Mouse (Mus musculus): ENCODE results near the gene Zfp709. TPM values are rescaled to one million over a fixed set of nuclear protein-coding genes. Genes with fewer than 3 reads are reported as not detected.
"Not testable (repeated sequence)": the region's sequence is repeated elsewhere in the genome, so short reads cannot be mapped to it uniquely, and the experiment has no call there.

Zfp709 gene
- total RNA-seq, 2 experiments from 2014 or later, result 1.9 to 2.1 TPM

- DNase-seq (ENCODE audit: low spot score), result peak; percentile 96
These were observed 41.0 kb downstream of the Zfp709 start for GRCm38 (mm10) chr8:71922567-71923401.

GRCm38 (mm10) chr8:71925791-71926190, 44.0 kb downstream of the Zfp709 start:
- DNase-seq (ENCODE audit: low spot score), result no peak

- DNase-seq (ENCODE audit: low spot score), result no peak
These were observed 44.7 kb downstream of the Zfp709 start for GRCm38 (mm10) chr8:71926551-71926950.

GRCm38 (mm10) chr8:71927779-71928178, 46.0 kb downstream of the Zfp709 start:
- no peak for DNase-seq (ENCODE audit: low spot score)

GRCm38 (mm10) chr8:71938037-71938436, 56.2 kb downstream of the Zfp709 start:
- DNase-seq (ENCODE audit: low spot score), result not testable (repeated sequence)

- DNase-seq (ENCODE audit: low spot score), result no peak
These were observed 58.7 kb downstream of the Zfp709 start for GRCm38 (mm10) chr8:71940293-71941208.

- DNase-seq (ENCODE audit: low spot score), result no peak
These were observed 60.0 kb downstream of the Zfp709 start for GRCm38 (mm10) chr8:71941776-71942175.

Other genes with a start within 250 kb of the Zfp709 start
- not detected for gene Unc13a, start 210.3 kb upstream of the Zfp709 start, total RNA-seq (2021)
- 1 to 10 TPM; 1.4 to 2.2 TPM for gene Jak3, start 205.7 kb upstream of the Zfp709 start, total RNA-seq (2021)
- under 1 TPM; 0.78 TPM for gene Insl3, start 192.8 kb upstream of the Zfp709 start, total RNA-seq (2021)
- 1 to 10 TPM; 1.7 to 2.4 TPM for gene B3gnt3, start 180.2 kb upstream of the Zfp709 start, total RNA-seq (2021)
- not detected for gene Fcho1, start 156.3 kb upstream of the Zfp709 start, total RNA-seq (2021)
- gene Zfp882, start 26.6 kb downstream of the Zfp709 start, total RNA-seq (2021), result 1 to 10 TPM; 2.9 to 3.5 TPM
- 10 to 100 TPM; 18.9 to 19.8 TPM for gene Zfp617, start 26.6 kb downstream of the Zfp709 start, total RNA-seq (2021)
- 1 to 10 TPM; 2.6 to 4.0 TPM for gene Zfp961, start 69.0 kb downstream of the Zfp709 start, total RNA-seq (2021)
- under 1 TPM; 0.23 to 0.38 TPM for gene Cyp4f18, start 127.6 kb downstream of the Zfp709 start, total RNA-seq (2021)
- not detected for gene Olfr372, start 159.2 kb downstream of the Zfp709 start, total RNA-seq (2021)
- not detected for gene Olfr373, start 201.2 kb downstream of the Zfp709 start, total RNA-seq (2021)
- gene Olfr374, start 225.0 kb downstream of the Zfp709 start, total RNA-seq (2021), result not detected

Measured in gastrocnemius, adult 18-20 months (tissue).